Mouse (Mus musculus) spleen, postnatal 4 days (tissue): ENCODE measurements around the gene AC124108.1.

Experiments
- DNase-seq, 2 experiments: peaks; one replicate each; pipeline ENCODE4 v3.0.0; 2022; ENCODE audit warnings: low spot score in 2 of 2

AC124108.1 gene

DNA sequence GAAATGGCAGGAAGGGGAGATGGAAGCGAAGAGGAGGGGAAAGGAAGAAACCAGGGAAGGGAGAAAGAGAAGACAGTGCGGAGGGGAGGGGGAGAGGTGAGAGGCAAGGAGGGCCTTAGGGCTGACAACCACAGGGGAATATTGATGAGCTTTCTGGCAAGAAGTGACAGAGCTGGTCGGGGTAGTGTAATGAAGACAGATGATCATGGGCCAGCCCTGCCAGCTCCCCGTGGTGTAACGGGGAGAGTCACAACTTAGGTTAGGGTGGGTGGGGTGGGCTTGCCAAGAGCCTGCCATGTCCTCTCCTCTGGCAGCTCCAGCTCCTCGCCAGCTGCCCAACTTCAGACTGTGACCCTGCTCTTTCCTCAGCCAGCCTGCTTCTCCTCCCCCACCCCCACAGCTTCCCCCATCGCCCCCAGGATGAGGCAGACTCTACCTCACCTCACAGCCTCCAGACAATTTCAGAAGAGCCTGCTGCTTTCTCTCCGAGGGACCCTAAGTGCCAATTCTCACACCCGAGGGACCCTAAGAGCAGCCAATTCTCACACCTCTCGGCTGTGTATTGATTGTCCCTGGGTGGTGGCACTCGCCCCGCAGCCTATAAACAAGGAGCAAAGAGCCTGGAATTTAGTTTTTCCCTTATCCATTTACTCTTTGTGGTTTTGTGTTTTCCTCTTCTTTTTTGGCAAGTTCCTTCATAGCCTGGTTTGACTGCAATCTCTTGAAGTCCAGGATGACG lies 26.3 kb upstream of the AC124108.1 start:
- no peak for DNase-seq

- DNase-seq = no peak
Measured at GRCm38 (mm10) chr1:132165859-132166258, 25.4 kb upstream of the AC124108.1 start.

DNA sequence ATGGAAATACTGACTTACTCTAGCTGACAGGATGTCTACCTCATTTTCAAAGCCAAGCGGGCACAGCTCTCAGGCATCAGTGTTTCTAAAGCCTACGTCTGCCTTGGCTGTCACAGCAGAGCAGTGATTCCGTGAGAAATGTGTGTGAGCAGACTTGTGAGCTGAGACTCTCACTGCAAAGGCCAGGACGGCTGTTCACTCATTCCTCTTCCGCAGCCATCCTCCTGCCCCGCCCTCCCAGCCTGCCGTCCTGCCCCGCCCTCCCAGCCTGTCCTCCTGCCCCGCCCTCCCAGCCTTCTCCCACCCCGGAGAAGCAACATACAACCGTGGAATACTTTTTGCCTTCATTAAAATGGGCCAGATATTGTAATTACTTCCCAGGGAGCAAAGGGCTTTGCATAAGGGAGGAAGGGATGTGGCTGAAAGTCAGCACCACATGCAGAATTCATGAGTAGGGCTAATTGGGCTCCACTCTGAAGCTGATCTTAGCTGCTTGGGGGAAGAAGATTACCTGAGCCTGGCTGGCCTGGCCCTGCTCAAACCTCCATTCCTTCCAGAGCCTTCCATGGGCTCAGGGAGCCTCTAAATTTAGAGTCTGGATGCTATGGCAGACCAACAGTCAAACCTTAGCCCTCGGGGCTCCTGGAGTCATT lies 23.0 kb upstream of the AC124108.1 start:
- DNase-seq = no peak

GRCm38 (mm10) chr1:132170698-132171097 lies 20.6 kb upstream of the AC124108.1 start:
- DNase-seq = no peak

- DNase-seq = no peak
Measured at GRCm38 (mm10) chr1:132171619-132172018, 19.6 kb upstream of the AC124108.1 start.

GRCm38 (mm10) chr1:132186303-132186702 lies 5.0 kb upstream of the AC124108.1 start:
- no peak for DNase-seq

DNA sequence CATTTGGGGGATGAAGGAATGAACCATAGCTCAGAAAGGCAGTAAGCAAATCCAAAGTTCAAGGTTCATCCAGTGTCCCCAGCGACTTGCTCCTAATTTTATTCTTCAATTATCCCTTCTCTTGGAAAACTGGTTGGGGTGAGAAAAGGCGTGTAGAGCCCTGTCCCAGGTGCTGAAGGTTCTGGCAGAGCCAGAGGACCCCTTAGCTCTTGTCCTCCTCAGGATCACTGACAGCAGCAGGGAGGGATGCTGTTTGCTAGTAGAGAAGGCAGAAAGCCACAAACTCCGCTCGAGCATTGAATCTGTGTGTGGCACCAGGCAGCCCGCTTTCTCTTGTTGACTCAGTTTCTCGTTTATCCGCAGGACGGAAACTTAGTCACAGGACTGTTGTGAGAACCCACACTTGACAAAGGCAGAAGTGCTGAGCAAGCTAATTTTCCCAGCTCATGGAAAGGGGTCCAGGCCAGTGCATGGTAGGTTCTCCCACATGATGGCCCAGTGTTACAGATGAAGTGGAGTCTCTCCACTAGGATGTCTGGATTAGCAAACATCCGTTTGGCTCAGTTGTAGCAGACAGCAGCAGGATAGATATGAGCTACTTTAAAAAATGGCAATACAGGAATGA lies 2.7 kb upstream of the AC124108.1 start:
- no peak for DNase-seq

- DNase-seq = no peak
Measured at GRCm38 (mm10) chr1:132189231-132189630, 2.0 kb upstream of the AC124108.1 start.

DNA sequence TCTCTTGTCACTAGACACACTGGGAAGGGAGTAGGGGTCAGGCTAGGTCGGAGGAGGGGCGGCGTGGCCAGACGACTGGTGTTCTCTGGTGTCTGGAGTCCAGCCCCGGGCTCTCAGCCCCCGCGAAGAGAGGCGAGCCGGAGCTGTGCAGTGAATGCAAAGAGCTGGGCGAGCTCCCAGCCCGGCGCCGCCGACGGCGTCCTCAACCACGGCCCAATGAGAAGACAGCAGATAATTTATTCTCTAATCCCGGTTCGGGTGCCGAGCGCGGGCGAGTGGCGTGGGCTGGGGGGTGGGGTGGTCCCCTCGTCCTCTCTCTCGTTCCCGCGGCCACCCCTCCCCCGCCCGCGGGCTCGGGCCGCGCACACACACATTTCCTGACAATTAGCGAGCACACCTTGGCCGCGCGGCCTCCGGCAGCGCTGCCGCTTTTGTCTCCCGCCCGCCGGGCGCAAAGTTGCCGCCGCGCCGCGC lies 1.2 kb upstream of the AC124108.1 start:
- no peak for DNase-seq

DNA sequence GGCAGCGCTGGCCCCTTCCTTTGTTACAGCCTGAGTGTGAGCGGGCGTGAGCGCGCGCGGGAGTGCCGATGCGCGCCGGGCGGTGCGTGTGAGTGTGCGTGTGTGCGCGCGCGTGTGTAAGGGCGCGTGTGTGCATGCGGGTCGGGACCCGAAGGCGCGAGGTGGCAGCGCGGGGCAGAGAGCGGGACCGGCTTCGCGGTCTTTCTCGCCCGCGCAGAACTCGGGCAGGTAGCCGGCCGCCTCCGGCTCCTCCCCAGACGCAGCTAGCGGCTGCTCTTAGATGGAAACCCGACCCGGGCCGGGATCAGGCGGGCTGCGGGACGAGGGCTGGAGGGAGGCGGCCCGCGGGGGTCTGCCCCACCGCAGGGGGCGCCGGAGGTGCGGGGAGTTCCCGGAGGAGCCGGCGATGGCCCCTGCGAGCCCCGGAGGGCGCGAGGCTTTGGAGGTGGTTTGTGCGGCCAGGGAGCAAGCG lies 600 bp upstream of the AC124108.1 start:
- DNase-seq = no peak

DNA sequence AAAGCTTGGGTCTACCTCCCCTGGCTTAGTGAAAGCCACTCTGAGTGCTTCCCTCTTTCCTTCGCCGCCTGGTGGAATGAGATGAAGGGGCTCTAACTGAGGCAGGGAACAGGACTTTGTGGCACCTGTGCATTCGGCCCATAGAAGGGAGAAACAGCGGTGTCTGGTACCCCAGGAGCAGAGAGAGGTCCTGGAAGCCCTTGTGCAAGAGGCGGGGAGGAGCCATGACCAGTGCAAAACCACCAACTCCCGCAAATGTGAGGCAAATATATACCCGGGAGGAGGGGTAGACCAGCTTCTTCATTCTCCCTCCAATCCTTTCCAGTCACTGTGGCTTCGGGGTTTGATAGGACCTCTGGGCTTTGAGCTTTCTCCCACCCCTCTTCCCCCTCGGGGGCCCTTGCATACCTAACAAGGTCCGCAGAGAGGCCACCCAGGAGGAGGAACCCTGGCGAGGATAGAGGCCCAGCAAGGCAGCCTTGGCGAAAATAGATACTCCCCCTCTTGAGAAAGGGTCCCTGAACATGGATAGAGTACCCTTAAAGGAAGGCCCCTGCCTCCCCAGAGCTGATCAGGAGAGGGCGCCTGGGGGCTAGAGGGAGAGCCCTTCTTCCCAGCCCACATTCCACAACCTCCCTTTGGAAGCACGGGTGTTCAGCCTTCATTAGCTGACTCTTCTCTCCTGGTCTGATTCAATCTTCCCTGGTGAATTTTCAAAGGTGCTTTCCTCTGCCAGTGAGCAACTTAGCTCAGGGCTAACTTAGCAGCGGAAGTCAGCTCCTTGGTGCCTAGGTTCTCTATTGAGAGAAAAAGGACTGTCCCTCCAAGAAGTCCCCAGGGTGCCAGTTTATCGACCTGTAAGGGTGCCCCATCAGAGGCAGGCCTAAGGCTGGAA lies 776 bp downstream of the AC124108.1 start:
- no peak for DNase-seq

DNA sequence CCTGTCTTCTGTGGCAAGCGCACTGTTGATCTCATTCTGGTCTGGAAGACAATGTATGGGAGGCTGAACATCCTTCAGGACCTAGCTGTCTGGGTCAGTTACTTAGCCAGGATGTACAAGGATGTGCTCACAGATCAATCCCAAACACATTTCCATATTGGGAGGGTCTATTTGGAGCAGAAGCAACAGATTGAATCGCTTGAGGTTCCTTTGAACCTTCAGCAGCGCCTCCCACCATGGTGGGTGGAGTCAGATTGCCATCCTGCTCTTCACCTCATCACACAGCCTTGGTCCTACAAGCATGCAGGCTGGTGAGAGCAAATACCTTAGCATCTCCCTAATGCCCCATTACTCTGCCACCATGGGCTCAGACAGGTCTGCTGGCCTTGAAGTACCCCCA lies 2.5 kb downstream of the AC124108.1 start:
- DNase-seq = no peak

- no peak for DNase-seq
Measured at GRCm38 (mm10) chr1:132194624-132195023, 3.4 kb downstream of the AC124108.1 start.

DNA sequence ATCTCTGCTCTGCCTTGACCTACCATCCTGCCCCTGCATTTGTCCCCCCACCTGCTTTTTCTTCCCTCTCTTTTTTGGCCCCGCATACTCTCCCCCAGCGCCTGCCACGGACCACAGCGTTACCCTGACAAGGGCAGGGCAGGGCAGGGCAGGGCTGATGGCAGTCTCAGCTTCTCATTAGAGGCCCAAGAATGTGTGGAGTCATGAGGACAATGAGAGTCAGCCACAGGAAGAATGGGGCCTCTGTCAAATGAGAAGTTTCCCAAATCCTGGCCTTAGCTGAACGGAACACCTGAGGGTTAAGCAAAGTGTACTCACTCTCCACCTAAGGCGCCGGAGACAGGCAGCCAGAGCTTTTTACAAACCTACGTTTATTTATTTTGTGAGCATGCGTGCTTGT lies 3.8 kb downstream of the AC124108.1 start:
- peak in 1 of 2 experiments; percentile 50 for DNase-seq

- no peak for DNase-seq
Measured at GRCm38 (mm10) chr1:132195681-132196080, 4.4 kb downstream of the AC124108.1 start.

DNA sequence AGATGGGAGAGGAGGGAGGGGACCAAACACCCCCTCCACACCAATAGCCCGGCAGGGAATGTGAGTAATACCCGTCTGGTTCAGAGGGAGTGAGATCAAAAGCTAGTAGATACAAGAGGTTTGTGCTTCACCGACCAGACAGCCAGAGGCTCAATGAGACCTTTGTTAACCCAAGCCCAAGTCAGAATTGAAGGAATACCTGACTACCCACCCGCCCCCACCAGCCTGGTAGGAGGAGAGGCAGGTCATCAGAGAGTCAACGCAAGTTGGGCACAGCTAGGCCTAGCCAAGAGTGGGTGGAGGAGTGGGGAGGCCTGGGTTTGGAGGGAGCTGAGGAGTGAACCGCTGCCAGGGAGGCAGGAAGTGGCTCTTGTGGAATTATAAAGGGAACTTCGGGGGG lies 5.1 kb downstream of the AC124108.1 start:
- no peak for DNase-seq

DNA sequence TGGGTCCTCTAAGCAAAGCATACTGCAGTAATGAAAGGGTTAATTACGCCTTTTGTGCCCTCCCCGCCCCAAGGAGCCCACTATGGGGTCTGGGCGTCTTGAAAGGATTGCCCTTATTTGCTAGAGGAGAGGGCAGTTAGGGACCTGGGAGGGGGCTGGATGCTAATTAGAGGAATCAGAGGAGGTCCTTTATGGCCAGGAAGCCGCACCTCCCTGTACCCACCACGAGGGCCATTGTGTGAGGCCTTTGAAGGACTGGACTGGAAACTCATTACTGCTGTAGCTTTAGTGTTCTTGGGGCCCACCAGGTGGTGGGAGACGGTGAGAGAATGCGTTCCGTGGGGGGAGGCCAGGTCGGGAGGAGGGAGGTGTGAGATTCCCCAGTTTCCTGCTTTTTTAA lies 6.4 kb downstream of the AC124108.1 start:
- peak in 1 of 2 experiments; percentile 51 for DNase-seq

DNA sequence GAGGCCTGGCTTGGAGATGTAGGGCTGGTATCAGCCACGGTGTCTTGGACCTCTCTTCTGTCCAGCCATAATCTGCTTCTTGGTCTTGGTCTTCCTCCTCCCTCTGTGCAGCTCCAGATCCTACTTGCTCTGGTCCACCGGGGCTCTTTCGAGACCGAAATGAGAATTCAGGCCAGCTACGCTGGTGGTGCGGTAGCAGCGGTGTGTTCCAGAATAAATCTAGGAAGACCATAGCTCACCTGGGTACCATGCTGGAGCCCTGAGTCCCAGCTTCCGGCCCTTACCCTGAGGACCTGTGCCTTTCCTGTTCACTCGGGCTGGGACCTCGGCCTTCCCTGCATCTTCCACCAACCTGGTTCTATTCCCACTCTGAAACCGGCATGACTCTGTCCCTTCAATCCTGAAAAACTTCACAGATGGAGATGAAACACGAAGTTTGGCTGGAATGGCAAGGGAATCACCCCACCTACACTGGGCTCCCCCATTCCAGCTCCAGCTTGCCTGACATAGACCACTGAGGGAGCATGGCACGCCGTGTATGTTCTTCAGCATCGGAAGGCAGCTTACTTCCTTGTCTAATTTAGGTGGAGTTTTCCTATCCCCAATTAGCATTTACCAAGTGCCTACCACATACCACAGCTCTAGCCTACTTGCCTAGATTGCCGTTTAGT lies 7.3 kb downstream of the AC124108.1 start:
- DNase-seq = peak in 1 of 2 experiments; percentile 54

- DNase-seq = peak in 1 of 2 experiments; percentile 52
Measured at GRCm38 (mm10) chr1:132199244-132199643, 8.0 kb downstream of the AC124108.1 start.

- peak in 1 of 2 experiments; percentile 48 for DNase-seq
Measured at GRCm38 (mm10) chr1:132199934-132200333, 8.7 kb downstream of the AC124108.1 start.
